Mouse (Mus musculus): ENCODE data around the gene Lrrc3.

GRCm38 (mm10) chr10:77902894-77903715 is 769 bp upstream of the Lrrc3 start:
- TF ChIP-seq SRF (IDR thresholded peaks at IDR 0.05; ENCODE audit: control insufficient read depth, insufficient read length, low read depth) (no peak), MYOD1 (IDR thresholded peaks at IDR 0.05; ENCODE audit: control insufficient read depth in 1 of 3, insufficient read length in 2 of 3, low read depth in 2 of 3) (no peak)
